Mouse (Mus musculus): ENCODE measurements around the gene Polr3h.

Gene Polr3h

DNA sequence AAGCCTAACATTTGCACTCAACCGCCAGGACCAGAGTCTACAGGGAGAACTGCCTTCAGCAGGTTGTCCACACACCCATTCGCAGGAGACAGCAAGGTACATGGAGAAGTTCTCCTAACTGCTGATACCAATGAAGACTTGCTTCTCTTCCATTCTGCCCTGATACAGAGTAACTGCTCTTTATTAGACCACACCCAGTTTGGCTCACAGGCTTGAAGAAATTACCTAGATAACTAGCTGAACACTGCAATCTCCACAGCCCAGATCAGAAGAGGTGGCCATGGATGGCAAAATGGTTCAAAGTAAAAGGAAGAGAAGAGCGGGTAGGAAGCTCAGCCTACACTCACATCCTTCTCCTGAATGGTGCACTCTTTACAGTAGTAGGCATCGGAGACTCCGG is 56.1 kb downstream of the Polr3h start:
- DNase-seq (ENCODE audit: low spot score): no peak

DNA sequence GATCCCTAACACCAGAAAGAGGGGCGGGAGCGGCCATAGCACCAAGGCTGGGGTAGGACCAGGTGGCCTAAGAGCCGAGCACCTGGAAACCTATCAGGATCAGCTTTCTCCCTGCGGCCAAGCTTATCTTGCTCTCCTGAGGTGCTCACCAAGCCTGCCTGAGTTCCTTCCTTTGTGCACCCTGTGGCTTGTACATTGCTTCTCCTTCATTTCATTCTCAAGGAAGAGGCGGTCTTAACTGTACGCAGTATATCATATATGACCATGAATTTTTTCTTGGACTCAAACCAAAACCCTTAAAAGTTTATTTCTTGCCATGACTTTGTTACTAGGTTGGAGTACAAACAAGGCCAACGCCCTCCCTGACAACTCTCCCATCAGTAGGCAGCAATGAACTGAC is 61.8 kb downstream of the Polr3h start:
- DNase-seq (ENCODE audit: low spot score): no peak

DNA sequence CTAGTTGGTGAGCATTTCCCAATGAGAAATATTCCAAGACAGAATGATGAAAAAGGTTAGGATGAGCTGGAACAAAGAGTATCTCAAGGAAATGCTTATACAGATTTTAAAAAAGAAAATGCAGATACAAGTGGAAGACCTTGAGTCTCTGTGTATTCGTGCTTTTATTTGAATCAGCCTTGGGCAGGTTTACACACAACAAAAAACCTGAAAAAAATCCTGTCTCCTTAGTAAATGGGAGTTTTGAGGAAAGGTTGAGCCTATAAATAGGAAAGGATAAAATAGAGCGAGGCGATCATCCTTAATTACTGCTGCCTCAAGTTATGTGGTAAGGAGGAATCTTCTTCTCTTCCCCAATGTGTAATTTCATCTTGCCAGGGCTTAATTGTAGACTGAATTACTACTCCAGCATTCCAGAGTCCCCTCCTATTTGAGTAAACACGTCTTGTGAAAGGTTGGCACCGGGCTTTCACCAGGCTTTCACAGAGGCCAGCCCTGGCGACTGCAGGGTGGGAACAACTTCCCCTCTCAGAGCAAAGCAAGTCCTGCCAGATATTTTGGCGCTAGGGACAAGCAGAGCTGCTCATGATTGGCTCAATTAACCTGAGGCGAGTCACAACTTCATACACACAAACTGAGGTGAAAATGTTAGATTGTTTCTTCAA is 65.4 kb downstream of the Polr3h start:
- no peak for DNase-seq (ENCODE audit: low spot score)

- peak; percentile 55 for DNase-seq (ENCODE audit: low spot score)
These were observed 66.4 kb downstream of the Polr3h start for GRCm38 (mm10) chr15:81859330-81860255.

GRCm38 (mm10) chr15:81858517-81859329 is 67.3 kb downstream of the Polr3h start, which contains the start of gene Tob2:
TSS of gene Tob2 (minus strand) at chr15:81858796.
- DNase-seq (ENCODE audit: low spot score): peak; percentile 49

GRCm38 (mm10) chr15:81858138-81858516 is 67.9 kb downstream of the Polr3h start:
- DNase-seq (ENCODE audit: low spot score): peak; percentile 91

GRCm38 (mm10) chr15:81857724-81858116 is 68.3 kb downstream of the Polr3h start:
- DNase-seq (ENCODE audit: low spot score): no peak

GRCm38 (mm10) chr15:81856938-81857723 is 68.9 kb downstream of the Polr3h start:
- no peak for DNase-seq (ENCODE audit: low spot score)

DNA sequence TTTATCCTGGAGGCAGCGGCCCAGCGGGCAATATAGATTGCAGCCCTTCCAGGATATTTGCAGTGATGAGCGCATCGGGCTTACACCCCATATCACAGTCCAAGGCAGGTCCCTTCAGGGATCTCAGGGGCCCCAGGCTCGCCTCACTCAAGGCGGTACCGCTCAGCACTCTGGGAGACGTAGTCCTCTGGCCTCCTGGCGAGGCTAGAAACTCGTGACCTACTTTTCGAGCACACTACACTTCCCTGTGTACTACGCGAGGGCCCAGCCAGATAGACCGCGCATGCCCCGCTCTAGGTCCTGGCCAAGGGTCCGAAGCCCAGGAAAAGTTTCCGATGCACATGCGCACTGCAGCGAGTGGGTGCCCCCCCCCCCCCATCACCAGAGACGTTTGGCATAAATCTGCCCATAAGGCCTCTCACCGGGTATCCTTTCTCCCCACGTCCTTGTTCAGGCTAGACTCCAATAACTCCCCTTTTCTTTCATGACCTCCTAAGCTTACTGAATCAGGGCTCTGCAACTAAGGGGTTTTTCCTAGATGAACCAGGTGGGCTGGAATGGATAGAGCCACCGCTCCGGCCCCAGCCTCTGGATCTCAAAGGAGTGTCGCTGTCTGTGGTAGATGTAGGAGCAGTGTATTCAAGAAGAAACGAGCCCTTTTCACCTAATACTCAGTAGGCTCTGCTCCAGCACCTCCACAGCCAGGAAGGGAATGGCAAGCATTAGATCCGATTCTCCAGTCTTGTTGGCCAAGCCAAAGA is 69.8 kb downstream of the Polr3h start:
- peak; percentile 46 for DNase-seq (ENCODE audit: low spot score)

GRCm38 (mm10) chr15:81853081-81853480 is 73.0 kb downstream of the Polr3h start:
- no peak for DNase-seq (ENCODE audit: low spot score)

- DNase-seq (ENCODE audit: low spot score): no peak
These were observed 73.5 kb downstream of the Polr3h start for GRCm38 (mm10) chr15:81852411-81853000.

DNA sequence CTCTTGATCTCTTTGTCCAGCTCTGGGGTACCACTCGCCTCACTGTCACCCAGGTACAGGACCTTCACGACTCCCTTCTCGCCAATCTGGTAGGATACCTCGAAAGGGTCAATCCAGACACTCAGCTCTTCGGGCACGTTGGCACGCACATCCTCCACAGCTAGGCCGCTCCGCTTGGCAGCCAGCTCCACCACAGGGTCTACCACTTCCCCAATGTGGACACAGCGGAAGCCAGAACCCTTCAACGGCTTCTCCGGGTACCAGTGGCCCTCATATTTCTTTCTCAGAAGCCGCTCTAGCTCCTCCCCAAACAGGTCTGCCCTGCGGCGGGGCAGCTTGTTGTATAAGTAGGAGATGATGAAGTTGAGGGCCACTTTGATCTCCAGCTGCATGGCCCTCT is 74.7 kb downstream of the Polr3h start:
- no peak for DNase-seq (ENCODE audit: low spot score)

- DNase-seq (ENCODE audit: low spot score): no peak
These were observed 75.3 kb downstream of the Polr3h start for GRCm38 (mm10) chr15:81850718-81851117.

- no peak for DNase-seq (ENCODE audit: low spot score)
These were observed 76.9 kb downstream of the Polr3h start for GRCm38 (mm10) chr15:81849104-81849503.

DNA sequence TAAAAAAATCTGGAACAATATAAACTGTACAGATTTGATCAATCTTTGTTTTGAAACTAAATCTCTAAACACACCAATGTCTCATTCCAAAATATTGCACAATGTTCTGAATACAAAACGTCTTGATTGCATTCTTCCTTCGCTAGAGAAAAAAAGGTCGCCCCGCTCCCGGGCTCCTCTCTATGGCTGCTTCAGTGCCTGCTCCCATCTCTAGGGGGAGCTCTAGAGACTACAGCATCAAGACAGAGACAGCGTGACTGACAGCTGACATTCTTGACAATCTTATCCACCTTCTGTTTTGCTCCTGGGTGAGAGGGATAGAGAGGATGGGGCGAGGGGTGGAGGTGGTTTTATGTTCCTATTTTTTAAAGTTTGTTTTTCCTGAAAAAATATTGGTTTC is 77.7 kb downstream of the Polr3h start:
- no peak for DNase-seq (ENCODE audit: low spot score)

- DNase-seq (ENCODE audit: low spot score): no peak
These were observed 78.2 kb downstream of the Polr3h start for GRCm38 (mm10) chr15:81847861-81848260.

DNA sequence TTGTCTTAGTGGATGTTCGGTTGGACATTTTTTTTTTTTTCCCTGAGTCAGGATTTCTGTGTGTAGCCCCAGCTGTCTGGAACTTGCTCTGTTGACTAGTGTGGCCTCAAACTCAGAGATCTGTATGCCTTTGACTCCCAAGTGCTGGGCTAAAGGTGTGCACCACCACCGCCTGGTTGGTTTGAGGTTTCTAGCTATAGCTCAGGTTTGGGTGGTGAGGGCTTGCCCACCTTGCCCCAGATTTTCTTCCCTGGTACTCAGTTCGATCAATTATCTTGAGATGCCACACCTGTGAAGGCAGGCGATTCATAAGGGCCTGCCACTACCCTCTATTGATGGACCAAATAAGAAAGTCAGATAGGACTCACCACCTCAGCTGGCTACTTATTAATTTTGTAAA is 78.9 kb downstream of the Polr3h start:
- DNase-seq (ENCODE audit: low spot score): no peak

DNA sequence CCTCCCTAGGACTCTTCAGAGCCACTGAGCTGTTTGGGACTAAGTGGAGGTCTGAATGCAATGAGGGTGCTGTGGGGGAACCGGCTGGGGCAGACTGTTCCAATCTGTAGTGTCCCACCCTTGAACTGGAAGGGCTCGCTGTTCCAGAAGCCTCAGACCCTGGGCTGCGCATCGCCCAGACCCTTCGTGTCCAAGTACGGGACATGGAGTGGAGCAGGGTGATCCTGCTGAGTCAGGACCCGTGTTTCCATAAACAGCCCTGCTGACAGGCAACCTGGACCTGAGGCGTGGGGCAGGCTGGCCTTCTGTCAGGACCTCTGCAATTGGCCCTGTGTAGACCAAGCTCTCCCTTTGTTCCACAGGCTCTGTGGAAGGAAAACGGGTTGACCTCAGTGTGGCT is 79.3 kb downstream of the Polr3h start:
- DNase-seq (ENCODE audit: low spot score): no peak

GRCm38 (mm10) chr15:81845724-81846123 is 80.3 kb downstream of the Polr3h start:
- no peak for DNase-seq (ENCODE audit: low spot score)

DNA sequence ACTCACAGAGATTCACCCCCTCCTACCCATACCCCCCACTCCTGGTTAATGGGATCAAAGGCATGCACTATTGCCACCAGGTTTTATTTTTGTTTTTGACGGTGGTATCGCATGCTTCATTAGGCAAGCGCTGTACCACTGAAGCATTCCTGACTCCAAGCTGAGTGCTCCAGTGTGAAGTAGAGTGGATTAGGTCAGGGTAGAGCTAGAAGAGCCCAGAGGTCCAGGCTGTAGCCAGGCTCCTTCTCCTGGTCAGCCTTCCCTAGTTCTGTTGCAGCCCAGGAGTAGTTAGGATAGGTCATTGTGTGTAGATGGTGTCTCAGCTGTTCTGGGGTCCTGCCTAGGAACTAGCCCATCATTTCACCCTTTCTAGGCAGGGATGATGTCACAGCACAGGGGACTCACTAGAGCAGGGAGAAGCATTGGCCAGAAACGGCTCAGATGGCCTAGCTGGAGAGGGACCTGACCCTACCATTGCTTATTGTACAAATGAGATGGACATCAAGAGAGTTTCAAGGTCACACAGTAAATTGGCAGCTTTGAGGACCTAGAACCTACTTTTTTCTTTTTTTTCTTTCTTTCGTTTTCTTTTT is 80.9 kb downstream of the Polr3h start:
- no peak for DNase-seq (ENCODE audit: low spot score)

All from ovary, postnatal 10 days (tissue).